Mouse (Mus musculus) liver, adult 2 months (tissue): ENCODE measurements around the gene Cacna2d3. TPM values are rescaled to one million over a fixed set of nuclear protein-coding genes. Genes with fewer than 3 reads are reported as not detected.

Experiments
- DNase-seq: peaks from one replicate; pipeline ENCODE4 v3.0.0-alpha.2; 2011; ENCODE audit warnings: low read depth, low spot score; ENCODE audit errors: extremely low read depth
- H3K27ac ChIP-seq: fragments of 200-500 bp; replicated peaks from 2 replicates; pipeline ENCODE4 v1.5.1; 2012; ENCODE audit warnings: low read depth, mild to moderate bottlenecking, control low read depth, inconsistent platforms, low read length; ENCODE audit not compliant: insufficient read depth
- H3K27me3 ChIP-seq: fragments of 200-500 bp; 2 replicates; pipeline ENCODE4 v1.6.1; 2012; ENCODE audit warnings: mild to moderate bottlenecking, moderate library complexity, low read length, inconsistent platforms; ENCODE audit not compliant: control insufficient read depth, insufficient read depth
- H3K36me3 ChIP-seq: fragments of 200-500 bp; 2 replicates; pipeline ENCODE4 v1.6.1; 2012; ENCODE audit warnings: low read length, inconsistent platforms; ENCODE audit not compliant: control insufficient read depth, insufficient read depth
- H3K4me1 ChIP-seq: fragments of 200-500 bp; 2 replicates; pipeline ENCODE4 v1.6.1; 2011; ENCODE audit warnings: low read length; ENCODE audit not compliant: control insufficient read depth, insufficient read depth
- H3K4me3 ChIP-seq: fragments of 200-500 bp; 2 replicates; pipeline ENCODE4 v1.5.1; 2011; ENCODE audit warnings: low read depth, mild to moderate bottlenecking, control low read depth, low read length, moderate library complexity; ENCODE audit not compliant: insufficient read depth
- H3K79me2 ChIP-seq: fragments of 200-500 bp; 2 replicates; pipeline ENCODE4 v1.6.1; 2012; ENCODE audit warnings: inconsistent platforms, mild to moderate bottlenecking, low read length, moderate library complexity; ENCODE audit not compliant: control insufficient read depth, insufficient read depth
- H3K9ac ChIP-seq: fragments of 200-500 bp; 2 replicates; pipeline ENCODE4 v1.6.1; 2012; ENCODE audit warnings: low read depth, mild to moderate bottlenecking, control low read depth, inconsistent platforms, low read length
- CTCF ChIP-seq: fragments of 200-500 bp; IDR thresholded peaks from 2 replicates; pipeline ENCODE4 v1.5.1; 2011; ENCODE audit warnings: low read depth, low read length, control low read depth
- POLR2A ChIP-seq: fragments of 200-500 bp; IDR thresholded peaks from 2 replicates; pipeline ENCODE4 v1.6.1; 2011; ENCODE audit warnings: low read length, control low read depth; ENCODE audit not compliant: insufficient read depth; ENCODE audit errors: extremely low read depth
- WGBS: fragments of 180-500 bp; shearing (Covaris S2); methylation state at CpG from one replicate; pipeline ENCODE4 v1.1.7; 2018; 5-methylcytosine and 5-hydroxymethylcytosine counted together
- polyA plus RNA-seq: library from polyadenylated mRNA; depleted of rRNA; stranded (reverse); fragments of >200 nt; gene quantifications from 2 replicates; pipeline ENCODE4 v1.2.3, GENCODE M21; 2012
- total RNA-seq: library from RNA; depleted of rRNA; stranded (reverse); fragments of >200 nt; gene quantifications from 2 replicates; pipeline ENCODE4 v1.2.3, GENCODE M21; 2014

Gene Cacna2d3
- total and polyA plus RNA-seq, 2 experiments, result not detected

DNA sequence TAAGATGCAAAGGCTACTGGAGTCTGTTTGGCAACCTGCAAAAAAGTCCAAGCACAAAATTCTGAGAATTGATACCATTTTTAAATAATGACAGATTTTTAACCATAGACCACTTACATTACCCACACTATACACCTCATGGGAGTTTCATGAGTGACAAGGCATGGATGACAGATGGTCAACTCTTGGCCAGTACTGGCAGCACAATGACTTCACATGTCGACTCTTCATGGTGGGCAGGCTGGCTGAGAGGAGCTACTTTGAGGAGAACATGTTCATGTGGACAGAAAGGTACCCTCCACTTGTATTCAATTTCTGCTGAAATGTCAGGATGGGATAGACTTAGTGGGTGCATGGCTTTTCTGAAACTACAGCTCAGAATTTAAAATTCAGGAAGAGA is 498.7 kb downstream of the Cacna2d3 start:
- 88% methylated on average over 1 of the region's 1 CpGs for WGBS
- no peak for DNase-seq
- no peak overlapping the region for H3K9ac ChIP-seq

DNA sequence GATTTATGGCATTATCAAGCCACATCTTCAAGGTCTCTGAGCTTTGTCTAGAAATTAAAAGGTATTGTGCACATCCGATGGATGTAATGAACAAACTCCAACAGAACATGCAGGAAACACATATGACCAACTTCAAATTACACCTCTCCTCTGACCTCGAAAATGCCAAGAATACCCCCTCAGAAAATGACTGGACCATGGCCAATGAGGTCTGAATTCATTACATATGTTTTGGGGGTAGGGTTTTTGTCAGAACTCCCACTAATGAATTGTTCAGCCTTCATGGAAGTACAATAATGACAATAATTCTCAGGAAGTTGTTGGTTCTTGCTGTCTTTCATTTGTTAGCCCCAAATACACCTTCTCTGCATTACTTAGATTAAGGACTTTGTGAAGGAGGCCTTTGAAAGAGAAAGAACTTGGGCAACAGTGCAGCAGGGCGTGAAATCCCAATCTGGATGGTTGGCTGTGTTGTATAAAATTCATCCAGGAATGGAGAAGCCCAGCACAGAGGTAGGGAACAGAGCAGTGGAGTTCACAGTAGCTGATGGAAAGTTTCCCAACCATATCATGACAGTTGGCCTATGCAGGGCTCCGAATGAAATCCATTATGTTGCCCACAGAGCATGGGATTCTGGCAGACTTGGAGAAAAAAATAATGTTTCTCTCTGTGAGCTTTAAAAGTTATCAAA is 499.3 kb downstream of the Cacna2d3 start:
- Histone ChIP-seq H3K36me3 (no peaks in the 10 kb centered on the region), H3K9ac (no peak overlapping the region), H3K4me3 (no peak overlapping the region), H3K27me3 (no peaks in the 10 kb centered on the region), H3K27ac (no peak overlapping the region), H3K79me2 (no peaks in the 10 kb centered on the region), H3K4me1 (no peaks in the 10 kb centered on the region)
- TF ChIP-seq CTCF (no peak), POLR2A (no peak)
- no peak for DNase-seq
- 64% methylated on average over 4 of the region's 4 CpGs for WGBS

More for the DNA sequence above, 498.7 kb downstream of the Cacna2d3 start:
- Histone ChIP-seq H3K27ac (no peak overlapping the region), H3K79me2 (no peaks in the 10 kb centered on the region), H3K4me3 (no peak overlapping the region), H3K36me3 (no peaks in the 10 kb centered on the region), H3K4me1 (no peaks in the 10 kb centered on the region), H3K27me3 (no peaks in the 10 kb centered on the region)
- no peak for TF ChIP-seq CTCF
- no peak for TF ChIP-seq POLR2A

DNA sequence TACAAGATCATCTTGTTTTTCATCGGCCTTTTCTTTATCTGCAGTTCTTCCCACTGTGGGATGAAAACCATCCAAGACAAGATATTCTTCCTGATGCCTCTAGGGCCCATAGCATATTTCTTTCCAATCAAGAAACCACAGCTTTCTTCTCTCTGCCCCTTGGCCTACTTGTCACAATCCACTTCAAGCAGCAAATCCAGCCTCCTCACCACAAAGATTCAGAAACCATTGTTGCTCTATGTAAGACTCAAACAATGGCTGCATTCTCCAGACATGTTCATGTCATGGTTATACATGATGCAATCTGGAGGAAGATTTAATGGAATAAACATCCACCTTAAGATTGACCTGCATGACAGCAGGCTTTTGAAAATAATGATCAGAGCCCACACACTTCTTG is 505.6 kb downstream of the Cacna2d3 start:
- Histone ChIP-seq H3K27ac (no peak overlapping the region), H3K36me3 (no peaks in the 10 kb centered on the region), H3K4me3 (no peak overlapping the region), H3K27me3 (no peaks in the 10 kb centered on the region), H3K4me1 (no peaks in the 10 kb centered on the region), H3K9ac (no peak overlapping the region), H3K79me2 (no peaks in the 10 kb centered on the region)
- TF ChIP-seq CTCF (no peak), POLR2A (no peak)
- no peak for DNase-seq
- WGBS, result 77% methylated on average over 1 of the region's 1 CpGs

DNA sequence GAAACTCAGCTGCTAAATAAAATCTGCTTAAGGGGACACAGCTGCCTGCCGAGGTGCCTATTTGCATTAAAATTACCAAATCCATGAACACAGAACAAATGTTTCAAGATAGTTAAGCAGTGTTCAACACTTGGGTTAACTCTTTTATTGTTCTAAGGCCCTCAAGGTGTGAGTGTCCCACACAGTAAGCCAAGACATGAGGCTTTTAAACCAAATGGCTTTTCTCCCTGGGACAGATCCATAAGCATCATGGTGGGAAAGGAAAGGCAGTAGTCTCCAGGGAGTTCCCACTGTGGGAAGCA is 516.7 kb downstream of the Cacna2d3 start:
- H3K27ac ChIP-seq, result no peak overlapping the region
- no peak for DNase-seq
- H3K79me2 ChIP-seq, result no peaks in the 10 kb centered on the region
- no peak overlapping the region for H3K9ac ChIP-seq
- H3K36me3 ChIP-seq, result no peaks in the 10 kb centered on the region
- H3K4me1 ChIP-seq, result no peaks in the 10 kb centered on the region
- no peak for TF ChIP-seq POLR2A
- no peak for TF ChIP-seq CTCF
- H3K4me3 ChIP-seq, result no peak overlapping the region
- H3K27me3 ChIP-seq, result no peaks in the 10 kb centered on the region
- 83% methylated on average over 1 of the region's 1 CpGs for WGBS

DNA sequence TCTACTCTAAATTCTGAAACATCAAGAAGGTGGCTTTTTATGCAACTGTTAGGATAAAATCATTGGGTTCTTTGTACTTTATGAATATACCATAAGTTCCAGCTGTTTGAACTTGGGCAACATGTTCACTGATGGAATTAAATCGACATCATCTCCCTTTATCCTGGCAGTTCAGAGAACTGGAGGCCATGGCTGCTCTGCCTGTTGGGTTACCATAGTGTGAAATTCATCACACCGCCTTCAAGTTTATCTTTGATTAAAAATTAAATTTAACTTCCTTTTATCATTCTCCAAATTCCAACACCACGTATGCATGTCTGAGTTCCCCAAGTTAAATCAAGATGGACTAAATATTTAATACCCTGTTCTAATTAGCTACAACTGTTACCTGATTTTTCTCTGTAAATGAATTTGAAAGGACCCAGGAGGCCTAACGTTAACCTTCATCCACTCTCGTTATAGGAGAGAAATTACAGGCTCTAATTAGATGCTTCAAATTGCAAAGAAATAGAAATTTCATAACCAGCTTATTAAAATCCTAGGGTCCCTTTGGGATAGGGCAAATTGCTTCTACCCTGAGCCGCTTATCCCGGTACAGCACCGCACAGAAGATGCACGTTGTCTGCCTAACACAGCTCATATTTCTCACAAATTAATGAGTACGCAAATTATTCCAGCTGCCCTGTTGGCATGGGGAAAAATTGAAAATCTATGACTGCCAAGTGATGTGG is 517.3 kb downstream of the Cacna2d3 start:
- no peaks in the 10 kb centered on the region for H3K79me2 ChIP-seq
- TF ChIP-seq CTCF, result no peak
- no peak for TF ChIP-seq POLR2A
- no peaks in the 10 kb centered on the region for H3K36me3 ChIP-seq
- no peak overlapping the region for H3K27ac ChIP-seq
- no peaks in the 10 kb centered on the region for H3K4me1 ChIP-seq
- DNase-seq, result no peak
- no peak overlapping the region for H3K4me3 ChIP-seq
- H3K27me3 ChIP-seq, result no peaks in the 10 kb centered on the region
- WGBS, result 88% methylated on average over 10 of the region's 10 CpGs
- H3K9ac ChIP-seq, result no peak overlapping the region

DNA sequence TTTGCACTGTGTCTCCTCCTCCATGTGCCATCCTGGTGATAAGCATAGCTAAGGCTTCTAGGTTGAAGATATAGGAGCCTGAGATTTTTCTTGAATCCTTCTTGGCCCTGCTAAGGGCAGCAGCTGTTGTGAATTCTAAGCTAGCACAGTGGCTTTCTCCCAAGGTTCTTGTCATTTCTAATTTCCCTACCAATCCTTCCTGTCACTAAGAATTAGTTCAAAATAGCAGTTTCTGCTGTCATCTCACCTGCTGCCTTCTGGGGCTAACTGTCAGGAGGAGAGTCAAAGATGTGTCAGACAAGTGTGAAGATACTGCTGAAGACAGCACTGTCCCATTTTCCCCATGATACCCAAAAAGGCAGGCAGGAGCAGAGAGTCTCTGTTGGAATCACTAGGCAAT is 525.5 kb downstream of the Cacna2d3 start:
- Histone ChIP-seq H3K36me3 (no peaks in the 10 kb centered on the region), H3K27me3 (no peaks in the 10 kb centered on the region), H3K4me1 (no peaks in the 10 kb centered on the region), H3K79me2 (no peaks in the 10 kb centered on the region), H3K4me3 (no peak overlapping the region), H3K27ac (no peak overlapping the region), H3K9ac (no peak overlapping the region)
- TF ChIP-seq CTCF, result no peak
- TF ChIP-seq POLR2A, result no peak
- no peak for DNase-seq
